Mouse (Mus musculus) embryo, embryonic 11.5 days (tissue): ENCODE measurements at regions not wholly inside any gene's neighbourhood (a gene's known extent, or its start where the extent isn't known, plus 50 kb on each side); places are given as distances from the start of the nearest gene placed in this dataset.

Experiments used
- DNase-seq: peaks from one replicate; pipeline ENCODE4 v3.0.0-alpha.2; 2012; ENCODE audit warnings: low read depth, low spot score

DNA sequence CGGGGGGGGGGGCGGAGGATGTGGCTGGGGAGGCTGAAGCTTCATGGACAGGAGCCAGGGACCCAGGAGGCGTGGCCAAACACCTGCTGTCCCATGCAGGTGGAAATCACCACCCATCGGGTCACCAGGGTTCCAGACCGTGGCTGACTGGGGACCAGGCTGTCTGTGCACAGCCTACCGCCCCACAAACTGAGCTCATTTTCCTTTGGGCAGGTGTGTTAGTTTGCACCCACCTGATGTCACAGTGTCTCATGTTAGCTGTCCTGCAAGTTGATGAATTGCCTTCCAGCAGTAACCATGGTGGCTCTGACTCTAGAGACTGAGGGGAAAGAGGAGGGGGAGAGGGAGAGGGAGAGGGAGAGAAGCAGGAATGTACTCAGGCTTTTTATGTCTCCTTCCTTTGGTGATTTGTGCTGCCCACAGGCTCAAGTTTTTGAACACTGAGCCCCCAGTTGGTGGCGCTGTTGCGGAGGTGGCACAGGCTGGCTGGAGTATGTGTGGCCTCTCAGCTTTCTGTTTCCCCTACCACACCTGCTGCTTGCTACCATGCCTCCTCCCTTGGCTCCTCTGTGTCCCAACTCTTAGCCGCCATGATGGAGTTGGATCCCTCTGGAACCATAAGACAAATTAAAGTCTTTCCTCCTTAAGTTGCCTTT lies 107.8 kb upstream of the Man2a1 start:
- DNase-seq: peak; percentile 13

DNA sequence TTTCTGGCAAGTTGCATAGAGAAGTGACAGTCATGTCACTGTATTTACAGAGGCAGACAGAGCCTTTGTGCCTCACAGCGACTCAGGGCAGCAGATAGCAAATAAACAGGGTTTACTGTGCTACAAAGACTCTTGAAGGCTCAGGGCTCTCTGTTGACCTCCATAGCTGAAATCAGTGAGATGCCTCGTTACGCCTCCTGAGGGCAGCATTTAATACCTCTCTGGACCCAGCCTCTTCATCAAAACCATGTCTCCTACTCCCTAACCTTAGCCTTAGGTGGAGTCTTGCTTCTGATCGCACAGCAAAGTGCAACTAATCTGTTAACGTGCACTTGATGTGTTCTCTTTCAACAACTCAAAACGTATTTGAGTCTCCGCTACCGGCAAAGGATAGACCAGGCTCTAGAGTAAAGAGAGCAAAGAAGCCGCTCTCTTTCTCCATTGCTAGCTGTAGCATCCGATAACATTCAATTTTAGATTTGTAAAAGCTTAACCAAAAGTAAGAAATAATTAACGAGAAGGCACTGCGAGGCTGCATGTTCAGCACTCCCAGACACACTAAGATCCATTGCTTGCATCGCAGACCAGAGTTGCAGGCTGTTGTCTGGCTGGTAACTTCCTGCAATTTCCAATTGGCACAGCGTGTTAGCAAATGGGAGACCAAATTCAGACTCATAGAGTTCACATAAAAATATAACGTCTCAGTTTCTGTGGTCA lies 101.1 kb upstream of the Man2a1 start:
- peak; percentile 23 for DNase-seq

DNA sequence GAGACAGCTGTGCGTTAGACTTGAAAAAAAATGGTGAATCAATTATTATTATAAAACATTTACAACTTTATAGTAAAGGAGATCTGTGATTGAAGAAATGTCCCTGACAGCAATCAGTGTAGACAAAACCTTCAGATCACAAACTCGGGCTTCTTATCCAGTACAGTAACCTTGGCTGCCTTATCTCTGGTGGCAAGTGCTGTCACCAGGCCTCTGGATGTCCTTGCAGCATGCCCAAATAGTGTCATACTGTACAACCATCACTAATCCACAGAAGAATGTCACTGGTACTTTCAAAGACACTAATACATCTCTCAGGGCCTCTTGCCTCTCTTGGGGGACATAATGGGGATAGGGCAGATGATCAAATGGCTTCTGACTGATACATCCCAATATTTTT lies 98.2 kb upstream of the Man2a1 start:
- no peak for DNase-seq

DNA sequence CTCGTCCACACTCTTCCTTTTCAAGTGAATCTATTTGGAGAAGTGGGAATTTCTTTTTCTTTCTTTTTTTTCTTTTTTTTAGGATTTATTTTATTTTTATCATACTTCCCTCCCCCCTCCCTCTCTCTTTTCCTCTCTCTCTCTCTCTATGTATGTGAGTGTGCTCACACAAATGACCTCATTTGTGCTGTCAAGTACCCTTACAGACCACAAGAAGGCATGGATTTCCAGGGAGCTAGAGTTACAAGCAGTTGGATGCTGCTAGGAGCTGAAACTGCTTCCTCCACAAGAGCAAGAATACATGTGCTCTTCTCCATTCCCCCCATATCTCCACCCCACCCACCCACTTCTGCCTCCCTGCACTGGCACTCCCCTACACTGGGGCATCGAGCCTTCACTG lies 94.6 kb upstream of the Man2a1 start:
- DNase-seq: no peak

DNA sequence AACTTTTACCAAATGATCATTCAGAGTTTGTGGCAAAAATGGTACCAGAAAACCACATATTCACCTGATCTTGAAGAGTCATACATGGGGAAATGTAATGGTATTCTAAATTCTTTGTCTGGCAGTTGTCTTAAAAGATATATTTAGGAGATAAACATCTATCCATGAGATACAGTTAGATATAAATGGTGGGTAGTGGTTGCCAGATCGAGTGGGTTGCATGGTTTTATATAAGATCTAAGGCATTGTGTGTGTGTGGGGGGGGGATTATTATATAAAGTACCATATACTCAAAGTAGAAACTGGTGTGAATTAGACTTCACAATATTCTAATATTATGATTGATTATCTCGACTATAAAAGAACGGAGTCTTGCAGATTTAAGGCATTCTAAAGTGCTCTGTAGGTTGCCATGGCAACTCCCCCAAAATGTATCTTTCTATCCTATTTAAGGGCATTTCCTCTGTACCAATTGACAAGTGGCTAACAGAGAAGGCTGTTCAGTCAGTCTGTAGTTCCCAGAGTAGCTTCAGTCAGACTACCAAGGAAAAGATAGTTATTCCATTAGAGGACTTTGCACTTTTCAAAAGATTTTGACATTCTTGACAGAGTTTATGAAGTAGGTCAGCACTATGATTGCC lies 89.3 kb upstream of the Man2a1 start:
- DNase-seq: no peak

DNA sequence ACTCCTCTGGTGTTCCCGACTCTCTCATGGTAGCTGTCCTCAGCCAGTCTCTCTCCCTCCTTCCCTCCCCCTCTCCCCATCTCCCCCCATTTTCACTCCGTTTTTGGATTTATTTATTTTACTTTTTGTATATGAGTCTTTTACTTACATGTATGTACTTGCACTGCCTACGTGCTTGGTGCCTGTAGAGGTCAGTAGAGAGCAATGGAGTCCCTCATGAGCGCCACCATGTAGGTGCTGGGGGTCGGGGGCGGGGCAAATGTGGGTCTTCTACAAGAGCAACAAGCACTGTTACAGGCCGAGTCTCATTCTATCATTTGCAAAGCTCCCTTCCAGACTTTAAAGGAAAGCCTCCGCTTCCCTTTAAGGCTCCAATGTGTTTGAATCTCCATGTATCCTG lies 78.3 kb upstream of the Man2a1 start:
- no peak for DNase-seq

DNA sequence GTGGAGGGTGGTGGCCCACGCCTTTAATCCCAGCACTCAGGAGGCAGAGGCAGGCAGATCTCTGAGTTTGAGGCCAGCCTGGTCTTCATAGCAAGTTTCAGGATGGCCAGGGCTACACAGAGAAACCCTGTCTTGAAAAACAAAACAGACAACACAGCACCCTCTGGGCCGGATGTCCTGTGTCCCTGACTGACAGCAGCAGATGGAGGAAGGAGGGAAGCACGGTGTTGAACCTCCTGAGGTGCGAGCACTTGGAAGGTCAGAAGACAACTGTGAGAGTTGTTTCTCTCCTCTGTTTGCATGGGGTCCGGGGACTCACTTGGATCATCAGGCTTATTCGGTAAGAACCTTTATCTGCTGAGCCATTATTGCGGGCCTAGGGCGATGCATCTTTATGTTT lies 76.6 kb upstream of the Man2a1 start:
- DNase-seq: no peak

DNA sequence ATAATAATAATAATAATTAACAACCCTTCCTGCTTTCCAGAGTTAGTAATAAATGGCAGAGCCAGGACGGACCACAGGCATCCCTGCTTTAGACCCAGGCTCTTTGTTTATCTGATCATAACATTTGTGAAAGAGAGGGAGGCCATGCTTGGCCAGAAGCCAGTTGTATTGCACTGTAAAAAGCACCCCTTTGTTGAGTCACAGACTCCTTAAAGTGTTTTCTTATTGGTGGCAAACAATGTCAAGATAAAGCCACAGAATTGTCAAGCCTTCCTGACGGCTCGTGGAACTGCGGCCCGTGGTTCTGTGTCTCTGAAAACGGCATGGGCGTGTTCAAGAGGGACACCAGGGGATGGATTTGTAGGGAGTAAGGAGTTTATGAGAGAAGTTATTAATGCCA lies 72.7 kb upstream of the Man2a1 start:
- no peak for DNase-seq

DNA sequence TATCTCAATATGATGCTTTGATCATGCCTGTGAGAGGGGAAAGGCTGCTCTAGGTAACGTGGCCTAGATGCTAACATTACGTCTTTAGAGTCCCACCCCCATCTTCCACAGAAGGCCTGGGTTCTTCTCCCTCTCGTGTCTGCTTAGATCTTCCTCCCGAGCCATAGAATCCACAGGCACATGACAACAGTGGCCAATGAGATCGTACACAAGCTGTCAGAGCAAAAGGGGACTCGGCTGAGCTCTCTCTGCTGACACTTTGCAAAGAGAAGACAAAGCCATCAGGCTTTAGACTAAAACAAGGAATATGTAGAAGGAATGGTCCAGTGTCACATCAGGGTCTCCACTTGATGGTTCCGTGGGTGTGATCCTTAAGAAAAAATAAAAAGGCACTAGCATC lies 72.1 kb upstream of the Man2a1 start:
- DNase-seq: no peak

DNA sequence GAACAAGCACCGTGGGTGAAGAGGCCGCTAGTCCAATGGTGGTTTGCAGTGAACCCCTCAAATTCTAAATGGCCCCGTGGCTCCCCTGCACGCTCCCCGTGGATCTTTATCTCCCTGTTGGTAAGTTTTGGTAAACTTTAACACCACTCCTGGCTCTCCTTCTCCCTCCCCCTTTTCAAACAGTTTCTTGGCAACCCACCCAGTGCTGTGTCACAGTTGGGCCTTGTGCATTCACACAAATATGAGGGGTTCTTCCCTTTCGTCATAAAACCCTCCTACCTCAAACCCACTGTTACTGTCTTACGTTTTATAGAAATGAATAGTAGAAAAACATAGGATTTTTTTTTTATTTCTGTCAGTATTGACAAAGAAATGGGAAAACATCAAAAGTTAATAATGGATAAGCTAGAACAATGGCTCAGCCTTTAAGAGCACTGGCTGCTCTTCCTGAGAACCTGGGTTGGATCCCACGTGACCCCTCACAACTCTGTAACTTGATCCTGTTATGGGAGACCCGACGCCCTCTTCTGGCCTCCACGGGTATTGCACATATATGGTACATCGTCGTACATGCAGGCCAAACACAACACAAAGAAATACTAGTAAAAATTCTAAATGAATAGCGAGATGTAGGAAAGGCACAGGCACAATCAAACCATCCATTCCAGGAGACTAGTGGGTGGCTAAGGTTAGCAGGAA lies 71.1 kb upstream of the Man2a1 start:
- no peak for DNase-seq

DNA sequence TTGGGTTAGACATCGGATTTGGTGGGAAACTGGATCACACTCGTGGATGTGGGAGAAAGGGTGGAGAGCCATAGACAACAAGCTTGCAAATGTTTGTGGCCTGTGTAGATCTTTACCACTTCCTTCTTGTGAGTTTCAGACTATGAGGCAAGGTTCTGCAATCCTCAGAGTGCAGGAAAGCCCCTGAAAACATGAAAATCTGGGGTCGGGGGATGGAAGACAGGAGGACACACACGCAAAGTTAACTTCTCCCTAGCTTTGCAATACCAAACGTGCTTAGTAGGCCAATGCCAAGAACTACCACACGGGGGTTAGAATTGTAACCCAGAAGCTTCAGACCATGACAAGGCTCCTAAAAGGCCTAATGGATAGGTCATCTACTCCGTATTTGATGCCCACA lies 69.4 kb upstream of the Man2a1 start:
- DNase-seq: no peak

DNA sequence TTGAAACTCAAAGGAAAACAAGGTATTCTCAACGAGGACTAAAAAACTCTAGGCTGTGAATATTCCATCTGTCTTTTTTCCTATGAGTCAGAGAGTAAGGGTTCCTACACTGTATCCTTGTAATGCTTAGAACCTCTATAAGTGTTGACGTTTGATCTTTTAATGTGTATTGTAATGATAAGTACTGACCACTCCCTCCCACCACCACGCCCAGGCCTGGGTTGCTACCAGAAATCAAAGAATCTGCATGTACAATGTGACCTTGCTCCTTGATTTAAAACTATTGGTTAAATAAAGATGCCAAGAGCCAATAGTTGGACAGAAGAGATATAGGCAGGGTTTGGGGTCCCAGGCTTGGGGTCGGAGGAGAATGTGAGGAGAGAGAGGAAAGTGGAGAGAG lies 66.2 kb upstream of the Man2a1 start:
- no peak for DNase-seq

DNA sequence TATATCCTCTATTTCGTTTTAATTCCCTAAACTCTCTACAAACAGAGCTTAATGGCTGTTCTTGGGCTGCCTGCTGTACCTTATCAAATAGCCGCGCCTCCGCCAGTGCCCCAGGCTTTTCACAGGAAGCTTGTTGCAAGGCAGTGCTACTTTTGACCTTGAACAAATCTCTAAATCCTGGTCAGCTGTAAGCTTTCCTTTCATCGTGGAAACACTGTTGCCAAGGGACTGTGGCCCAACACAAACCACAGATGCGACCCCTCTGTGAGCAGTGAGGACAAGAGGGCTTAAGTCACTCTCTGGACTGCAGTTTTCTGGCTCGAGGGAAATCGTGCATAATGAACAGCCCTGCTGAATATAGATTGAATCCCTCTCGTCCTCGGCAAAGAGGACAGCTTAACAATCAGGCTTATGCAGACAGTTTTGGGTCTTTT lies 62.0 kb upstream of the Man2a1 start:
- no peak for DNase-seq

DNA sequence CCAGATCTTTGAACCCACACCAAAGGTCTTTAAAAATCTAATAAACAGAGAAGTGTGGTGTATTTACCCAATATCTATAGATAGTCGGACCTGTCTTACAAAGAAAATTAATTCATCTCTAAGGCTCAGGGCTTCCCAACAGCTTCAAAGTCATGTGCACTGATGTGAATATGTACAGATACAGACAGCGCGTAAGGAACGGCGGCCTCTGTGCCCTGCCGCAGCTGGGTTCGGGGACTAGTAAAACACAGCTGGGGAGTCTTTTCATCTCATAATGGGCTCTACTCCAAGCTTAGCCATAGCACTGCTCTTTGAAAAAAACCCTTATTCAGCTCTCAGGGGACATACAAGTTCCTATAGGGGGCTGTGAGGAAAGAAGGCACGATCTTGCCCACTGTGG lies 60.1 kb upstream of the Man2a1 start:
- no peak for DNase-seq

DNA sequence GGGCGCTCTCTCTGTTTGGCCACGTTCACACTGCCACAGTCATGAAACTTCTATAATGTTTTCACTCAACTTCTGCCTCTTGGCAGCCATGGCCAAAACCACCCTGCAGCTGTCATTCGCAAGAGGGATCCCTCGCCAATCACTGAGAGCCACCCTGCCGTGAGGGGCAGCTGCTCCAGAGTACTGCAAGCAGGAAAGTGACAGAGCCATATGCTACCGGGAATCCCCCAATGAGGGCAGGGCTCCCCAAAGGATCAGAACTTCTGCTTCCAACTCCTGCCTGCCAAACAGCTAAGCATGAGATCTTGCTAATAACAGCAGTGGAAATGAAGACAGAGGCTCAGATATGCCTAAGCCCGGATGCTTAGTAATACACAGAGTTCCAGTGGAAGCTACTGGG lies 52.0 kb upstream of the Man2a1 start:
- no peak for DNase-seq

DNA sequence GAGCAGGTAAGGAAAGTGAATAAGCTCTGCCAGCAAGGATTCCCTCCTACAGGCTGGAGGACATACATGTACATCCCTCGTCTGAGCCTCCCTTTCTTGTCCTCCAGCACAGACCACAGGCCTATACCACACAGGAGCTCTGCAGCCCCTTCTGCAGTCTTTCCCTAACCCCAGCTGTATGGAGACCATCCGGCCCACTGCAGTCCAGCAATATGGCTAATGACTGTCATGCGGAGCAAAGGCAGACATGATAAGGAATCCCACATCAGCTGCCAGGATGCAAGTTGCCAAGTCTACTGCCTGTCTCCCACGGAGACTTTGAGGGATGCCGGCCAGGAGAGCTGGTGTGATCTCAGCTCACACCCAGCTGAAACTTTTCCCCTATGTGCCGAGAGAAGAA lies 50.5 kb upstream of the Man2a1 start:
- no peak for DNase-seq
